Comparison of ENCODE assay signal across 27 mouse cellular contexts in genomic region chr6:141868735-141869134, GRCm38 (mm10). TPM values are rescaled to one million over a fixed set of nuclear protein-coding genes. Genes with fewer than 3 reads are reported as not detected.
DNase-seq lines count a peak whose midpoint lies in the region; ATAC-seq and TF ChIP-seq lines count a peak whose summit lies in the region.
"Had no signal": no experiment of that assay in that cellular context is flagged by ENCODE, and none has a peak within 500 bp of the region (broad histone marks: within the 10 kb centered on the region; RNA-seq: fewer than 3 reads in every experiment).

No protein-coding gene starts in this region.

- WGBS in liver, embryonic 14.5 days (ENCODE audit: insufficient replicate concordance) = 57% methylated on average over 5 of the region's 5 CpGs

- peak; percentile 73 for DNase-seq in kidney, adult 9 months
- DNase-seq in kidney, postnatal 14 days = no peak
- peak in 2 of 3 experiments; percentile 2 to 12 for DNase-seq in liver, embryonic 14.5 days (ENCODE audit: low read depth in 3 of 3, low spot score in 3 of 3)
- DNase-seq in liver = no peak
- peak; percentile 41 for DNase-seq in yolk sac, embryonic 10.5 days (ENCODE audit: low spot score)
- DNase-seq: adrenal gland, adult 2 months; adrenal gland, postnatal 14 days; B cell, adult 2 months; cerebellum, adult 11 months; cerebellum, adult 2 months; cerebellum, adult 9-11 months; cerebellum, postnatal 25 days; forebrain, postnatal 0 days; gastrocnemius, adult 2 months; gastrocnemius, postnatal 14 days; heart, adult 11 months had no signal

- H3K27ac ChIP-seq in liver, embryonic 14.5 days = no peak overlapping the region
- H3K27ac ChIP-seq: embryonic facial prominence, embryonic 12.5 days; embryonic facial prominence, embryonic 15.5 days; gastrocnemius, adult 2 months; hindbrain, embryonic 12.5 days; hindbrain, embryonic 15.5 days had no signal

- H3K9me3 ChIP-seq in liver, embryonic 14.5 days (ENCODE audit: control insufficient read depth, low read length) = no peaks in the 10 kb centered on the region
- H3K9me3 ChIP-seq: embryonic facial prominence, embryonic 12.5 days; embryonic facial prominence, embryonic 15.5 days; G1E; hindbrain, embryonic 12.5 days; hindbrain, embryonic 15.5 days had no signal

- TF ChIP-seq CTCF in liver, embryonic 14.5 days (IDR thresholded peaks at IDR 0.05; ENCODE audit: low read depth) = no peak

- H3K4me3 ChIP-seq in liver, embryonic 14.5 days (ENCODE audit: insufficient read depth in 1 of 2, low read depth in 2 of 2, low read length in 2 of 2) = no peak overlapping the region
- H3K4me3 ChIP-seq: embryonic facial prominence, embryonic 12.5 days; embryonic facial prominence, embryonic 15.5 days; gastrocnemius, adult 2 months; hindbrain, embryonic 12.5 days; hindbrain, embryonic 15.5 days had no signal

- no peak overlapping the region for H3K9ac ChIP-seq in liver, embryonic 14.5 days (replicated peaks)
- H3K9ac ChIP-seq: embryonic facial prominence, embryonic 12.5 days; embryonic facial prominence, embryonic 15.5 days; forebrain, postnatal 0 days; hindbrain, embryonic 12.5 days; hindbrain, embryonic 15.5 days had no signal

- H3K36me3 ChIP-seq in liver, embryonic 14.5 days (replicated peaks; ENCODE audit: control insufficient read depth, insufficient read depth, low read depth) = no peaks in the 10 kb centered on the region
- H3K36me3 ChIP-seq: embryonic facial prominence, embryonic 12.5 days; embryonic facial prominence, embryonic 15.5 days; G1E; hindbrain, embryonic 12.5 days; hindbrain, embryonic 15.5 days had no signal

- ATAC-seq in liver, embryonic 14.5 days (ENCODE audit: insufficient read depth) = no peak
- ATAC-seq in activated CD4-positive, CD25-positive, alpha-beta regulatory T cell, adult 4 months = no peak
- ATAC-seq: forebrain, embryonic 14.5 days; forebrain, postnatal 0 days; Patski had no signal

- no peak overlapping the region for H3K4me2 ChIP-seq in liver, embryonic 14.5 days (ENCODE audit: low read depth)
- H3K4me2 ChIP-seq: embryonic facial prominence, embryonic 12.5 days; embryonic facial prominence, embryonic 15.5 days; heart, embryonic 11.5 days; hindbrain, embryonic 12.5 days; hindbrain, embryonic 15.5 days had no signal

- no peak for TF ChIP-seq EP300 in liver, embryonic 14.5 days (IDR thresholded peaks at IDR 0.05; ENCODE audit: low read depth)

- H3K4me1 ChIP-seq in liver, embryonic 14.5 days (replicated peaks; ENCODE audit: control insufficient read depth in 2 of 2, insufficient read depth in 2 of 2, low read length in 1 of 2) = no peaks in the 10 kb centered on the region
- H3K4me1 ChIP-seq: embryonic facial prominence, embryonic 12.5 days; embryonic facial prominence, embryonic 15.5 days; hindbrain, embryonic 12.5 days; hindbrain, embryonic 15.5 days had no signal

- H3K27me3 ChIP-seq in liver, embryonic 14.5 days (ENCODE audit: control insufficient read depth, insufficient read depth, low read length) = no peaks in the 10 kb centered on the region
- H3K27me3 ChIP-seq: CH12.LX; embryonic facial prominence, embryonic 12.5 days; embryonic facial prominence, embryonic 15.5 days; hindbrain, embryonic 12.5 days; hindbrain, embryonic 15.5 days; Patski had no signal

RNA-seq across cellular contexts. Expression of gene Slco1a4, which starts 12.7 kb away (rescaled TPM):
- not detected in 2 replicates for polyA plus RNA-seq in liver, embryonic 14.5 days (2012; rRNA removed)
- polyA plus RNA-seq in liver, embryonic 14.5 days (2014; fragmentation: Nextera tagmentation; extraction: Ambion mirVana) = not detected in 2 replicates
- polyA plus RNA-seq in activated CD4-positive, CD25-positive, alpha-beta regulatory T cell, adult 4 months (2017; shearing (Covaris generic)) = under 1 TPM in 1 of 2 experiments, not detected in 1; 0.56 TPM
- polyA plus RNA-seq: adrenal gland, adult 2 months; embryonic facial prominence, embryonic 12.5 days; forebrain, embryonic 11.5 days; G1E; heart, embryonic 11.5 days had no signal

Comparison
In these comparisons a context has a peak if more than half of its experiments do, and no peak if none do; other contexts are left out.
1. DNase-seq: peak in kidney, adult 9 months (single experiment), liver, embryonic 14.5 days (2 of 3) and yolk sac, embryonic 10.5 days (single experiment); none in kidney, postnatal 14 days (single experiment) and liver (single experiment).